Mouse (Mus musculus): ENCODE results near the gene Shroom1.
"Not testable (repeated sequence)": the region's sequence is repeated elsewhere in the genome, so short reads cannot be mapped to it uniquely, and the experiment has no call there.

Gene Shroom1

DNA sequence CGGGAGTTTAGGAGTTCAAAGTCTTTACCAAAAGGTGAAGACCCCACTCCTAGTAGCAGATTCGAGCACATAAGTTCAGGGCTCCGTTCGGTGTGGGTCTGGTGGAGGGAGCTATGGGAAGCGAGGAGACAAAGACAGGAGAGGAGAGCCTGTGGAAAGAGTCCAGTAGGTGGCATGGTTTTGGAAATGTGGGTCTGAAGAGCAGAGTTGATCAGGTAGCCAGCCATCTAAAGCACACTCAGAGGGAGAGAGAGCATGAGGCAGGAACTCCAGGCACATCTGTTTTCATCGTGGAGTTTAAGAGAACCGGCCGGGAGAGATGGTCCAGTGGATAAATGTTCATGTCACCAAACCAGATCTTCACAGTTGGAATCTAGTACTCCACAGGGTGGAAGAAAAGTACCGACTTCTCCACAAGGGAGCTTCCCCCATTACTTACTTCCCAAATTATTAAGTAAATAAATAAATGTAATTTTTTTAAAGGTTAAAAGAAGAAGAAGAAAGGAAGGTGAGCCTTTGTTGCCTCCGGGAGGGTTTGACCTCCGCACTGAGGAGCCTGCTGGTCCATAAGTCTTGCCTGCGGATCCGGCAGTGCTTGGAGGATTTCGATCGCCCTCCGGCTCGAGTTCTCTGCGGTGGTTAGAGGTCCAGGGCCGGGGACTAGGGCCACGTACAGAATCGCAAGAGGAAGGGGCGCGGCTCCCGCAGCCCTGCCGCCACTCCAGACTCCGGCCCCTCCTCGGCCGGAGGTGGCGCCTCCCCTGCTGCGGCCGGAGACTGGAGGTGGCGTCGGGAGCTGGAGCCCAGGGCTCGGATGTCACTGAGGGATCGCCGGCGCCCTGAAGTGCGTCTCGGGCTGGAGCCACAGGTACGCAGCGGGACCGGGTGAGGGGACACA, at the start of gene Shroom1, which contains the start of gene Gm10447:
Gene Shroom1 (plus strand): TSS at position 732 of the 898 bp plus-strand sequence.
Gene Gm10447 (minus strand): TSS at position 637 of the 898 bp plus-strand sequence.
- peak; percentile 79 for DNase-seq (ENCODE audit: low spot score)

GRCm38 (mm10) chr11:53411738-53412137, 45.3 kb upstream of the Shroom1 start:
- DNase-seq (ENCODE audit: low spot score): peak; percentile 62

- no peak for DNase-seq (ENCODE audit: low spot score)
Observed at GRCm38 (mm10) chr11:53413871-53414270, 43.1 kb upstream of the Shroom1 start.

DNA sequence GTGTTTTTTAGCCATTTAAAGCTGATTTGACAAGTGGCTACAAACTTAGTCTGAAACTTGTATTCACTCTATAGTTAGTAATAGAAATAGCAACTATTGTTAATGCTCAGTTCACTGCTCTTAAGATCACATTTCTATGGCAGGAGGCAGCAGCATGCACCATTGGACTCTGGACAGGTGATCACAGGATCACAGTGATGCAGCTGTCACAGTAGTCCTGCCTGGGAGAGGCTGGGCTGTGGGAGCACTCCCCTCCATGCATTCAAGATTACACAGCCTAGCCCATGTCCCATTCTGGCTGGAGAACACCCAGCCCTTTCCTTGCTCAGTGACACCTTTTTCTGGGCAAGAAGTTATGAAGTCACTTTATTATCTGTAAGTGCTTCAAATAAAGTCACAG, 39.0 kb upstream of the Shroom1 start:
- no peak for DNase-seq (ENCODE audit: low spot score)

DNA sequence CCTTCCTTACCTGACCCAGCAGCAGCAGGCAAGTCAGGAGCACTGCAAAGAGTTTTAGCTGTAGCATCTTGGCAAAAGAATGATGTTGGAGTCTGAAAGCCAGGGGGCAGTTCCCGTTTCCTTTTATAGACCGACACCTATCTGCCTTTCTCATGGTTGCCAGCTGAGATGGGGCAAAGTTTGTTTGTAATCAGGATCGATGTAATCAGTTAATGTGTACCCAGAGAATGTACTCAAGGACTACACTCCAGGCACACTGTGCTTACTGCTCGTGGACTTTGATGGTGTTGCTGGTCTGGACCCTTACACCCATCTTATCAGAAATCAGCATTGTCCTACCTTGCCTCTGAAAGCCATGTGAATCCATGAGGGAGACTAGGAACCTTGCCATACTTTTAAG, 34.0 kb upstream of the Shroom1 start, which contains the start of gene Leap2:
Gene Leap2 (minus strand): TSS at position 135 of the 400 bp plus-strand sequence.
- no peak for DNase-seq (ENCODE audit: low spot score)

DNA sequence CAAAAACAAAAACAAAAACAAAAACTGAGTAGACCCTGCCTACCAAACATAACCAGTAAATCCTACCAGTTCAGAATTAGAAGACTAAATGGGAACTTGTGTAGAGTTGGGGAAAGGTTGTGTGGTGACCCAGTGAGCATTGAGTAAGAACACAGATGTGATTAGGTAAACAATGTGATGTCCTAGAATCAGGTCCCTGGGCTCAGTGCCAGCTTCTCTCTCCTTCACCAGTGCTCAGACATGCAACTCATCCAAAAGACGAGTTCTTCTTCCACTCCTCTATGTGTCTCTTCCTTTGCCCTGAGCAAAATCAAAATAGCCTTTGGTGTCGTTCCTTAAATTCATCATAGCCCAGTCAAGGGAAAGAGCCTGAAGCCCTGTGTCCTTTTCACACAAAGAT, 32.2 kb upstream of the Shroom1 start:
- DNase-seq (ENCODE audit: low spot score): no peak

DNA sequence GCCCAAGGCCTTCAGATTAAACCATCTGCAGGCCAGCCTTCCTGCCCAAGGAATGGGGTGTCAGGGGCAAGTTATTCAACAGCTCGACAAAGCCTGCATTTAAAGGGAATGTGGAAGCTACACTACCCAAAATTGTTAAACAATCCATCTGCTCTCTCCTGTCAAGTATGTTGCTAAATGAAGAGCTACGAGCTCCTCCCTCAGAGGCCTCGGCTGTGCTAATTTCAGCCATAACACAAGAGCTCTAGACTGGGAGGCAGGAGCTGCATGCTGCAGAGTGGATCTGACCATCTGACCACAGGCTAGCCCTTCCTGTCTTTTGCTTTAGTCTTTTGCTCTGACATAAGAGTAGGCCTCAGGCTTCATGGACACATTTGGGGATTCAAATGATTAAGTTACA, 31.8 kb upstream of the Shroom1 start:
- DNase-seq (ENCODE audit: low spot score): no peak

- DNase-seq (ENCODE audit: low spot score): no peak
Observed at GRCm38 (mm10) chr11:53425711-53426255, 31.2 kb upstream of the Shroom1 start.

- DNase-seq (ENCODE audit: low spot score): not testable (repeated sequence)
Observed at GRCm38 (mm10) chr11:53426914-53427313, 30.1 kb upstream of the Shroom1 start.

GRCm38 (mm10) chr11:53427993-53428715, 28.9 kb upstream of the Shroom1 start:
- DNase-seq (ENCODE audit: low spot score): no peak

DNA sequence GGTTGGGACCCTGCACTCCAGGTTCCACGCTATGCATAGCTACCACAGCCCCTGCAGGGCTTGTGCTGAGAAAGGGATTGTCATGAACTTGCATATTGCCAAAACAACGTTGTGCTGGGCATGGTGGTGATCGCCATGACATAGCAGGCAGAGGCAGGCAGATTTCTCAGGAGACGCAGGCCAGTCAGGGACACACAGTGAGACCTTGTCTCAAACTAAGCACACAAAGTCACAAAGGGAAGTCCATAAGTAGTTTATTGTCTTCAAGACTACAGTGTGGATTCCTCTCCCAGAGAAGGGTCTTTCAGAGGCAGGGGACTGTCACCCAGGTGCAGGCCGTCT, 28.3 kb upstream of the Shroom1 start:
- no peak for DNase-seq (ENCODE audit: low spot score)

DNA sequence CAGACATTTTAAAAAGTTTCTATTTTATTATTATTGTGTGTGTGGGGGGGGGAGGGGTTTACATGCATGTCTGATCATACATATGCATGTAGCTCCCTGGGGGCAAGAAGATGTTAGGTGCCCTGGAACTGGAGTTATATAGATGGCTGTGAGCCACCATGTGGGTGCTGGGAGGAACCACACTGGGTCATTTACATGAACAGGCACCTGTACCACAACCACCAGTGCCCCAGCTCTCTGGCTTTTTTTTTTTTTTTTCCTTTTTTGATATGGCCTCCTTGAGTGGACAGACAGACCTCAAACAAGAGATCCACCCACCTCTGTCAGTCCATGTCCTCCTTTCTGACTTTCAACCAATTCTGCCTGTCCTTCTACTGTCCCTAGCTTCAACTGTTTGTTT, 27.8 kb upstream of the Shroom1 start:
- DNase-seq (ENCODE audit: low spot score): no peak

DNA sequence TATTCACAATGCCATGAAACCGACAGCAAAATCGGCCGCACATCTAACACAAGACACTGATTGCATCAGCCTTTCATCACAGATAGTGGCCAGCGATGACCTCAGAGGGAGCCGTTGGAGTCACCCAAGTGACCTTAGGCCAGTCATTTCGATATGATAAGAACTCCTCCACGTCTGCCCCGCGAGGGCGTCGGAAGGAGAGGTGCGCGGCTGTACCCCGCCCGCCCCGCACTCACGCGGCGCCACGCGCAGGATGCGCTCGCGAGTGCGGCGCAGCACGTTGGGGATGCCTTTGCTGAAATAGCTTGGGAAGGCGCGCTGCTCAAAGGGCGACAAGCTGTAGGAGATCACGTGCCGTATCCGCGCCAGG, 26.7 kb upstream of the Shroom1 start:
- DNase-seq (ENCODE audit: low spot score): peak; percentile 46

GRCm38 (mm10) chr11:53430670-53431346, 26.2 kb upstream of the Shroom1 start, which contains the start of the genes Uqcrq and Gdf9:
Gene Uqcrq, minus strand, starts transcription at chr11:53430831.
Gene Gdf9, plus strand, starts transcription at chr11:53431023.
- DNase-seq (ENCODE audit: low spot score): peak; percentile 100

- DNase-seq (ENCODE audit: low spot score): peak; percentile 10
Observed at GRCm38 (mm10) chr11:53431347-53432056, 25.5 kb upstream of the Shroom1 start.

DNA sequence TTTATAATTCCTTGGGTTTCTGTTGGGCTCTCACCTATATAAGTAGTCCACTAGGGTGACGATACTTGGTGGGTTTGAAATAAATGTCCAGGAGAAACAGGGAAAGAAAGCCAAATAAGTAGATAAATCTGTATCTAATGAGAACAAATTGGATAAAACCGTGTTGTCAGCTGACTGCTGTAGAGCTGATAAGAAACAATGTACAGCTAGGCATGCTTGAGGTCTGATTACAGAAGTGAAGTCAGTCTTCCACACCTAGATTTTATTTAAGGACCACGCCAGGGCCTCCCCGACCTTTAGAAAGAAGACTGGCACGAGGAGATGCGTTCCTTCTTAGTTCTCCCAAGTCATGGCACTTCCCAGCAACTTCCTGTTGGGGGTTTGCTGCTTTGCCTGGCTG, 23.9 kb upstream of the Shroom1 start:
- DNase-seq (ENCODE audit: low spot score): no peak

DNA sequence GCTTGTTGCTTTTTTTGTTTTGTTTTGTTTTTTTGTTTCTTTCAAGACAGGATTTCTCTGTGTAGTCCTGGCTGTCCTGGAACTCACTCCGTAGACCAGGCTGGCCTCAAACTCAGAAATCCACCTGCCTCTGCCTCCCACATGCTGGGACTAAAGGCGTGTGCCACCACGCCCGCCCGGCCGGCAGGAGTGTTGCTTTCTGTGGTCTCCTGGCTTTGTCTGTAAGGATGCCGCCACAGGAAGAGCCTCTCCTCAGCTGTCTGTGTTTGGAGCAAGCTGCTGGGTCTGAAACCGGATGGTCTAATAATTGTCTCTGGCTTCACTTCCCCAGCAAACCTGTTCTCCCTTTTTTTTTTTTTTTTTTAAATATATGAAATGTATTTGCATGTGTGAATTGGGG, 21.5 kb upstream of the Shroom1 start:
- DNase-seq (ENCODE audit: low spot score): no peak

GRCm38 (mm10) chr11:53436338-53436737, 20.7 kb upstream of the Shroom1 start:
- DNase-seq (ENCODE audit: low spot score): no peak

DNA sequence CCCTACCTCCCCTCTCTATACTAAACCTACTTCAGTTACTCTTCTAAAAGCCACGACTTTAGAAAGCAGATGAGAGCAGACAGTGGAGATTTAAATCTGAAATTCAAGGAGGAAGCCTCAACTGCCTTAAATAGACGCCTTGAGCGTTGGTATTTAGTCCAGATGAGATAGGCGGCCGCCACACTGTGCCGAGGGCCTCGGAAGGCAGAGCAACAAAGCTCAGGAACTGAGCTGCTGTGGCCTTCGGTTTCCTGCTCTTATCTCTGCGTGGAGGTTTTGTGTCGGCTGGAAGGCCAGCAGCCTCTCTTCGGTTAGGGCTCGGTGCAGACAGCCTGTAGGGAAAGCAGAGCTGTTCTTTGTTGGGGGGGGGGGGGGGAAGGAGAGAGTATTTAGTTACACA, 15.1 kb upstream of the Shroom1 start:
- DNase-seq (ENCODE audit: low spot score): peak; percentile 18

DNA sequence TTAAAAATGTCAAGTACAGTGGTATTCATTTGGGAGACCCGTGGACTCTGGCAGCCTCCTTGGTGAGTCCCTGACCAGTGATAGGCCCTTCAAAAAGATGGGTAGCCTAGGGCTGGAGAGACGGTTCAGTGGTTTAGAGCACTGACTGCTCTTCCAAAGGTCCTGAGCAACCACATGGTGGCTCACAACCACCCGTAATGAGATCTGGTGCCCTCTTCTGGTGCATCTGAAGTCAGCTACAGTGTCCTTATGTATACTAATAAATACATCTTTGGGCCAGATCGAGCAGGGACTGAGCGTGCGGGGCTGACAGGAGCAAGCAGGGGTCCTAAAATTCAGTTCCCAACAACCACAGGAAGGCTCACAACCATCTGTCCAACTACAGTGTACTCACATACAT, 13.1 kb upstream of the Shroom1 start:
- peak; percentile 20 for DNase-seq (ENCODE audit: low spot score)

GRCm38 (mm10) chr11:53445562-53445961, 11.4 kb upstream of the Shroom1 start:
- DNase-seq (ENCODE audit: low spot score): no peak

Data from embryo, embryonic 10 days (tissue).